Mouse (Mus musculus): ENCODE measurements around the gene Mfsd9. TPM values are rescaled to one million over a fixed set of nuclear protein-coding genes. Genes with fewer than 3 reads are reported as not detected.
"Not testable (repeated sequence)": the region's sequence is repeated elsewhere in the genome, so short reads cannot be mapped to it uniquely, and the experiment has no call there.

Mfsd9 gene
- polyA plus RNA-seq, 1 experiment from 2014 or later = 3.9 TPM

DNA sequence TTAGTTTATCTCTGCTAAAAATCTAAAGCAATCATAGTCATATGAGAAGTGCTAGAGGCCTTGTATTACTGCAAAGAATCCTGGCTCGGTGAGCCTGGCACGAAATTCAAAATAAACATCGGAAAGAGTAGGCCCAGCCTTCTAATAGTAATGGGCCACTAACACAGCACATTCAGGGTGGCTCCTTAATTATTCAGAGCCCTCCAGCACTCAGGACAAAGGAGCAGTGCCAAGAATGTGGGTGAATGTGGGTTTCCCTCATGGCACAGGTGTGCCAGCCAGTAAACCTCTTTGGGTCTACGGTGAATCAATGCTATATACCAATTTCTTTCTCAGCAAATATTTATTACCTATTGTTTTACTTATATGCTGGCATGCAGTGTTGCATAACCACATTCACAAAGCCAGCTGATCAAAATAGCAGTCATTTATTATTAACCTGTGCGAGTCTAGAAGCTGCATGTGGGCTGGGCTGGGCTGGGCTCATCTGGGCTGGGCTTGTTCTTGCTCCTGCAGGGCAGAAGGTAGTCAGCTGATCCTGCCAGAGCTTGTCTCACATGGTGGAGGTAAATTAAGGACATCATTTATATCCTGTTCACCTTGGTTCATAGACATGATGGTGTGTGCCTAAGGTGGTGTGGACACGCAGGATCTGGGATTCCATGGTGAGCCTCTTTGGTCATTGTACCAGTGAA lies 30.6 kb downstream of the Mfsd9 start:
- ATAC-seq (ENCODE audit: insufficient number of reproducible peaks, low FRiP score, low TSS enrichment, low read depth) = no peak
- WGBS = 69% methylated on average over 6 of the region's 6 CpGs
- H3K4me2 ChIP-seq (replicated peaks) = no peak overlapping the region
- no peaks in the 10 kb centered on the region for H3K27me3 ChIP-seq
- H3K9ac ChIP-seq = no peak overlapping the region
- no peaks in the 10 kb centered on the region for H3K4me1 ChIP-seq
- H3K4me3 ChIP-seq (replicated peaks) = no peak overlapping the region
- H3K27ac ChIP-seq (replicated peaks) = no peak overlapping the region
- H3K9me3 ChIP-seq (replicated peaks) = no peaks in the 10 kb centered on the region
- no peaks in the 10 kb centered on the region for H3K36me3 ChIP-seq

DNA sequence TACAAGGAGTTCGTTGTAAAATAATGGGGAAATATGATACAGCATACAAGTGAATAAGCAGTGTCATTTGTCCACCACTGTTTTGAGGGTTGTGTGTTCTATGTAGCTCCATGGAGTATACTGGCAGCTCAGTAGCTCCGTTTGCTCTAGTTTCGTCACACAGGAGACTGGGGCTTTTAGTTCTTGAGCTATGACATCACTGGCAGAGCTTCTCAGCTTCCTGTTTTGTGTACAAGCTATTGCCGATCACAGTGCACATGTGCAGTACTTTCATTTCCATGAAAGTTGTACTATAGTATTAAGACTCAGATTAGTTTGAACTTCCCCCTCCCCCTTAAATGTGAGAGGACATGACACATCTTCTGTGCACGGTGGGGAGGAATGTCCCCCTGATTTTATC lies 44.4 kb downstream of the Mfsd9 start:
- no peak overlapping the region for H3K9ac ChIP-seq
- no peaks in the 10 kb centered on the region for H3K36me3 ChIP-seq
- no peaks in the 10 kb centered on the region for H3K9me3 ChIP-seq (replicated peaks)
- ATAC-seq (ENCODE audit: insufficient number of reproducible peaks, low FRiP score, low TSS enrichment, low read depth) = no peak
- H3K4me1 ChIP-seq = no peaks in the 10 kb centered on the region
- no peak overlapping the region for H3K4me2 ChIP-seq (replicated peaks)
- no peaks in the 10 kb centered on the region for H3K27me3 ChIP-seq
- no peak overlapping the region for H3K4me3 ChIP-seq (replicated peaks)
- 60% methylated on average over 5 of the region's 5 CpGs for WGBS
- H3K27ac ChIP-seq (replicated peaks) = no peak overlapping the region

DNA sequence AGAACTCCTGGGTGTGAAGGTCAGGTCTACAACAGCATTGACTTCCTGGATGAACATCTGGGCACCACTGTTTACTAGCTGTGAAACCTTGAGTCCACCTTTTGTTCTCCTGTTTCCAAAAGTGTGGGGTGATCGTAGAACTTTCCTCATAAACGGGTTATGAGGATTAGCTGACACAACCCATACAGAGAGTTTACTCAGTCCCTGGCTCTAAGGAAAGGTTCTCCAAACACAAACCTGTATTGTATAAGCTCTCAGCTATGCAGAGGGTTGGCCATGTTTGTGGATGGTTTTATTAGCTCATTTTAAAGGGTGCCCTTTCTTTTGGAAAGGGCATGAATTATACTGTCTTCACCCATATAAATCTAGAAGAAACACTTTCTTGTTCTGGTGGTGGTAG lies 49.7 kb downstream of the Mfsd9 start:
- no peaks in the 10 kb centered on the region for H3K9me3 ChIP-seq (replicated peaks)
- H3K4me1 ChIP-seq = no peaks in the 10 kb centered on the region
- no peak overlapping the region for H3K4me2 ChIP-seq (replicated peaks)
- no peak for ATAC-seq (ENCODE audit: insufficient number of reproducible peaks, low FRiP score, low TSS enrichment, low read depth)
- no peaks in the 10 kb centered on the region for H3K36me3 ChIP-seq
- H3K4me3 ChIP-seq (replicated peaks) = no peak overlapping the region
- H3K9ac ChIP-seq = no peak overlapping the region
- 70% methylated on average over 2 of the region's 2 CpGs for WGBS
- H3K27ac ChIP-seq (replicated peaks) = no peak overlapping the region
- H3K27me3 ChIP-seq = no peaks in the 10 kb centered on the region

DNA sequence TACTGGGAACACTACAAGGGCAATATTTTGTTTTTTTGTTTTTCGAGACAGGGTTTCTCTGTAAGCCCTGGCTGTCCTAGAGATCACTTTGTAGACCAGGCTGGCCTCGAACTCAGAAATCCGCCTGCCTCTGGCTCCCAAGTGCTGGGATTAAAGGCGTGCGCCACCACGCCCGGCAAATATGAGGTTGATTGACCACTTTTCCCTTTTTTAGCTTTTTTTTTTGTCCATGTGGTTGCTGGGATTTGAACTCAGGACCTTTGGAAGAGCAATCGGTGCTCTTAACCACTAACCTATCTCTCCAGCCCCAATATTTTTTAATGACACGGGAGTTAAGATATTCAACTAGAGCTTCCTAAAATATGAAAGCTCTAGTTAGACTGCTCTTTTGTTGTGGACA lies 52.2 kb downstream of the Mfsd9 start:
- not testable (repeated sequence) for H3K9me3 ChIP-seq (replicated peaks); H3K4me1 ChIP-seq; H3K27ac ChIP-seq (replicated peaks); H3K9ac ChIP-seq; H3K4me3 ChIP-seq (replicated peaks); ATAC-seq (ENCODE audit: insufficient number of reproducible peaks, low FRiP score, low TSS enrichment, low read depth); H3K27me3 ChIP-seq; H3K36me3 ChIP-seq; H3K4me2 ChIP-seq (replicated peaks)
- WGBS = 95% methylated on average over 9 of the region's 9 CpGs

DNA sequence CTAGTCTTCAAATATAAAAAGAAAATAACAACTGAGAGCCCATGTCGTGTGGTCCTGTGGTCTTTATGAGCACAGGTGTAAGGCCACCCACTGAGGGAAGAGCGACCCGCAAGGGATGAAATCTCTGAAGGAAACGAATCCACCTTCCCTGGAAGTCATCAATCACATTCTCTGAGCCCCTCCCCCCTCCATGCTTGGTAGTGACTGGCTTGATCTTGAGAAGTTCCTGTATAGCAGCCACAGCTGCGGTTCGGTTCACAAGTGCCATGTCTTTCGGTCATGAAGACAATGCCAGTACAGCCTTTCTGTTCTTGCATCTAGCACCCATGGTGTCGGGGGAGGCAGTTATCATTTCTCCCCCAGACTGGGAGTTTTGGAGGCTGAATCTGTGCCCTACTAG lies 52.8 kb downstream of the Mfsd9 start:
- no peak overlapping the region for H3K27ac ChIP-seq (replicated peaks)
- no peaks in the 10 kb centered on the region for H3K27me3 ChIP-seq
- H3K9me3 ChIP-seq (replicated peaks) = no peaks in the 10 kb centered on the region
- 89% methylated on average over 8 of the region's 8 CpGs for WGBS
- H3K9ac ChIP-seq = no peak overlapping the region
- H3K4me2 ChIP-seq (replicated peaks) = no peak overlapping the region
- H3K36me3 ChIP-seq = no peaks in the 10 kb centered on the region
- no peak overlapping the region for H3K4me3 ChIP-seq (replicated peaks)
- ATAC-seq (ENCODE audit: insufficient number of reproducible peaks, low FRiP score, low TSS enrichment, low read depth) = no peak
- H3K4me1 ChIP-seq = no peaks in the 10 kb centered on the region

DNA sequence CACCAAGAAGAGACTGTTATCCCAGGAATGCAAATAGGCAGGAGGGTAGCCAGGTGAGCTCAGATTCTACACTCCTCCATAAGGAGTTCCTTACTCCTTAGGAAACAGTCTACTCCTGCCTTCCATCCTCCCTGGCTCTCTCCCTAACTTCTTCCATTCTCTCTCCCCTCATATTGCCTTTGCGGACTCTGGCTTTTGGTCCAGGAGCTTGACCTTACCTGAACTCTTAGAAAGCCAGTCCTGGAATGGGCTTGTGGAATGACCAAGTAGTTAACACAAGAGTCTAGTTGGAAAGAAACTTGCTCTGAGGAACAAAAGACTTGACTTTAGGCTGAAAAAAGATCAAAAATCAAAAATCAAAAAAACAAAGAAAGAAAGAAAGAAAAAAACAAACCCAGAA lies 61.9 kb downstream of the Mfsd9 start:
- no peak overlapping the region for H3K4me2 ChIP-seq (replicated peaks)
- no peaks in the 10 kb centered on the region for H3K4me1 ChIP-seq
- no peak overlapping the region for H3K9ac ChIP-seq
- H3K4me3 ChIP-seq (replicated peaks) = no peak overlapping the region
- no peaks in the 10 kb centered on the region for H3K36me3 ChIP-seq
- 90% methylated on average over 1 of the region's 1 CpGs for WGBS
- no peaks in the 10 kb centered on the region for H3K27me3 ChIP-seq
- H3K9me3 ChIP-seq (replicated peaks) = no peaks in the 10 kb centered on the region
- no peak for ATAC-seq (ENCODE audit: insufficient number of reproducible peaks, low FRiP score, low TSS enrichment, low read depth)
- H3K27ac ChIP-seq (replicated peaks) = no peak overlapping the region

DNA sequence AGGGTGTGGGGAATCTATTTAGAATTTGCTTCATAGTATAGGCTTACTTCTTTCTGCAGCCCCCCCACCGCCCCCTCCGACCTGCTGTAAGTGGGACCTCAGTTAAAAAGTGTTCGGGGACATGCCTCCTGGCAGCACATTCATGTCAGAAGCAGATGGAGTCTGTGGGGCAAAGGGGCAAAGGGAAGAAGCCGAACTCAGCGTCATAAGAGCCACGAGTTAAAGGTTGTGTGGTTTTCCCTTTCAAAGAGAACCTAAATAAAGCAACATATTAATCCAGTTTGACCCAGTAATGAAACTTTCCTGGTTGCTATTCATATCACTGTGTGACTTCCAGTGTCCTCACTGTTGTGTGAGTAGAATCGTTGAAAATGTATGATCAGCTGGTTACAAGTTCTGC lies 63.1 kb downstream of the Mfsd9 start:
- Histone ChIP-seq H3K4me3 (replicated peaks) (no peak overlapping the region), H3K4me1 (no peaks in the 10 kb centered on the region), H3K27me3 (no peaks in the 10 kb centered on the region), H3K36me3 (no peaks in the 10 kb centered on the region), H3K27ac (replicated peaks) (no peak overlapping the region), H3K9ac (no peak overlapping the region), H3K4me2 (replicated peaks) (no peak overlapping the region), H3K9me3 (replicated peaks) (no peaks in the 10 kb centered on the region)
- ATAC-seq (ENCODE audit: insufficient number of reproducible peaks, low FRiP score, low TSS enrichment, low read depth) = no peak
- WGBS = 74% methylated on average over 7 of the region's 7 CpGs

DNA sequence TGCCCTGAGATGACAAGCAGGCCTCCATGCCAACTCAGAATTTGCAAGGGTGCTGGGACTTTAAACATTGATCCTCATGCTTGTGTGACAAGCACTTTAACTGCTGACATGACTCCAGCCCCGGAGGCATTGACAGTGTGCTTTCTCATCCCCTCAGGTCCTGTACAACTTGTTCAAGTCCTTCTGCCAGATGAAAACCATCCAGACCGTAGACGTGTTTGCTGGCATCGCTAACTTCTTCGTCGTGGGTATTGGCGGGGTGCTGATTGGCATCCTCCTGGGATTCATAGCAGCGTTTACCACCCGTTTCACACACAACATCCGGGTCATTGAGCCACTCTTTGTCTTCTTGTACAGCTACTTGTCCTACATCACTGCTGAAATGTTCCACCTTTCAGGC lies 64.4 kb downstream of the Mfsd9 start:
- H3K4me2 ChIP-seq (replicated peaks) = no peak overlapping the region
- H3K4me1 ChIP-seq = no peaks in the 10 kb centered on the region
- H3K9me3 ChIP-seq (replicated peaks) = no peaks in the 10 kb centered on the region
- no peak overlapping the region for H3K4me3 ChIP-seq (replicated peaks)
- H3K27me3 ChIP-seq = no peaks in the 10 kb centered on the region
- no peak overlapping the region for H3K27ac ChIP-seq (replicated peaks)
- H3K36me3 ChIP-seq = no peaks in the 10 kb centered on the region
- H3K9ac ChIP-seq = no peak overlapping the region
- no peak for ATAC-seq (ENCODE audit: insufficient number of reproducible peaks, low FRiP score, low TSS enrichment, low read depth)
- 84% methylated on average over 10 of the region's 10 CpGs for WGBS

Other genes starting within 250 kb of the Mfsd9 start
- 0.20 TPM in 1 of 2 replicates, not detected in the other for gene Slc9a4, start 210.6 kb downstream of the Mfsd9 start, polyA plus RNA-seq (2015; fragmentation: Nextera tagmentation; extraction: Ambion mirVana)
- 1.0 and 1.2 TPM in 2 replicates for gene Slc9a2, start 110.1 kb downstream of the Mfsd9 start, polyA plus RNA-seq (2015; fragmentation: Nextera tagmentation; extraction: Ambion mirVana)
- gene Tmem182, start 14.9 kb upstream of the Mfsd9 start, polyA plus RNA-seq (2015; fragmentation: Nextera tagmentation; extraction: Ambion mirVana) = 3.6 and 5.0 TPM in 2 replicates

Data from embryonic facial prominence, embryonic 15.5 days (tissue).